Mouse (Mus musculus) Patski (cell line): ENCODE data around the gene Scube1. TPM values are rescaled to one million over a fixed set of nuclear protein-coding genes. Genes with fewer than 3 reads are reported as not detected.

Source experiments
- ATAC-seq: fragments of 100-300 bp; one replicate; pipeline ENCODE4 v1.8.0; 2021
- CTCF ChIA-PET: fragments of 350-600 bp; sonication (Branson Sonifier 250); formaldehyde crosslinking; loops from one replicate; lab custom pipeline; 2022; ENCODE audit warnings: inconsistent platforms; lab: Charles Lee
- POLR2A ChIA-PET: fragments of 350-600 bp; sonication (Branson Sonifier 250); formaldehyde crosslinking; loops from one replicate; lab custom pipeline; 2022; ENCODE audit warnings: antibody characterized with exemption, inconsistent platforms; lab: Charles Lee
- DNase-seq: peaks from one replicate; pipeline ENCODE4 v3.0.0-alpha.2; 2011; ENCODE audit warnings: low read depth, low spot score
- H3K27me3 ChIP-seq: fragments of 371-371 bp; one replicate; pipeline ENCODE4 v1.5.1; 2021
- CTCF ChIP-seq: fragments of 100-300 bp; IDR thresholded peaks from one replicate; pipeline ENCODE4 v1.5.1; 2021
- in situ Hi-C: fragments of 300-500 bp; cut with MboI; formaldehyde crosslinking; loops from 3 replicates; pipeline ENCODE4 v1.11.1; 2018; ENCODE audit warnings: low pct_unique_long_range_greater_than_20kb, mixed read lengths
- polyA plus RNA-seq: library from polyadenylated mRNA; unstranded; gene quantifications from one replicate; pipeline ENCODE4 v1.2.3, GENCODE M21; 2021

Scube1 gene
- polyA plus RNA-seq, 1 experiment from 2014 or later, result 0.71 TPM

DNA sequence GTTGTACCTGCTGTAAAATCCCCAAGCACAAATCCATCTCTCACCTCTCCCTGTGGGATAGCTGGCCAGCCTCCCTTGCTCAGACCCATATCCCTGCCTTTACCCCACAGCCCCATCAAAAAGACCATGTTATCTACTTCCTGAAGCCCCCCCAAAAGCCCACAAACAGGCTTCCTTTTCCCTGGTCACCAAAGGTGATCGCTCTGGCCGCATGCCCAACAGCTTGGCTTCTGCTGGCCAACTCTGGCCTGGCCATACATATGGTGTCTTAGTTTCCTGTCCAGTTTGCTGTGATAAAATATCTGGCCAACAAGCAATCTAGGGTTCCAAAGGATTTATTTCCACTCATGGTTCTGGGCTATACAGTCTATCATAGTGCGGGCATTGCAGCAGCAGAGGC lies 38.9 kb downstream of the Scube1 start:
- DNase-seq (no peak), ATAC-seq (no peak)
- in situ Hi-C loops, result no loop called here
- CTCF ChIA-PET, result no interaction called here
- POLR2A ChIA-PET, result no interaction called here
- H3K27me3 ChIP-seq, result peaks cover 7% of the 10 kb centered on the region
- TF ChIP-seq CTCF, result no peak

DNA sequence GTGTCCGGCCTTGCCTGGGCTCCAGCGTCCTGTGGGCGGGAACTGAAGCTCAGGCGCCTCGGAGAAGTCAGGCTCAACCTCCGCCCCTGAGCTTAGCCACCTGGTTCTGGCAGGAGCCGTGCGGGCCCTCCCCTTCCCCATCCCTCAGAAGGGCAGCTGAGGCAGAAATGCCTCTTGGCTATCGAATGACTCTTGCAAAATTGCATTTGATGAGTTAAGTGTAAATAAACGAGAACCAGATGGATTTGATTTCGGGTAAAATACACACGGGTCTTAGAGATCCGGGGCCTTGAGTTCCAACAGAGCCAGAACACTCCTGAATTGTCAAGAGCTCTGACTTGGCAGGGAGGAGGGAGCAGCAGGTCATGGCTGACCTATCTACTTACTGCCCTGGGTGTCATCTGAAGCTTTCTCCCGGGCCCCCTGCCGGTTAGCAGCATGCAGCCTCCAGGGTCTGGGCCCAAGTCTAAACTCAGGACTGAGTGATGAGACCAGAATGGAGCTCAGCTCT lies 41.7 kb downstream of the Scube1 start:
- ChIA-PET CTCF (no interaction called here), POLR2A (no interaction called here)
- in situ Hi-C loops, result no loop called here
- ATAC-seq (no peak), DNase-seq (no peak)
- no peak for TF ChIP-seq CTCF
- peaks cover 23% of the 10 kb centered on the region for H3K27me3 ChIP-seq

DNA sequence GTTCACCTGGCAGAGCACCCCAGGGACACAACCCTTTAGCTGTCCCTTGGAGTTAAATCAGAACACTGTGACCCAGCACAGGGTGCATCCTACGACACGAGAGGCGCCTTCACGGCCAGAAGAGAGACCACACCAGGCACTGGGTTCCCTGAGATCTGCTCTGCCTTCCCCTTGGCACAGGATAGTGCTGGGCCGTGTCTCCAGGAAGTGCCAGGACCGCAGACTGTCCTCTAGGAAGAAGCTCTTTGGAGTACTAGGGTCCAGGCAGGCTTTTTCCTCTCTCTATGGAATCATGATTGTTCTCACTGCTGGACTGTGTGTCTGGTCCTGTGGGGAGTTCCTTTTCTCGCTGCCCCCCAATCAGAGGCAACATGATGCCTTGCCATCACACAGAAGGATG lies 44.5 kb downstream of the Scube1 start:
- TF ChIP-seq CTCF, result no peak
- no peak for ATAC-seq
- ChIA-PET CTCF (no interaction called here), POLR2A (no interaction called here)
- DNase-seq, result no peak
- in situ Hi-C loops, result no loop called here
- peaks cover 33% of the 10 kb centered on the region for H3K27me3 ChIP-seq

DNA sequence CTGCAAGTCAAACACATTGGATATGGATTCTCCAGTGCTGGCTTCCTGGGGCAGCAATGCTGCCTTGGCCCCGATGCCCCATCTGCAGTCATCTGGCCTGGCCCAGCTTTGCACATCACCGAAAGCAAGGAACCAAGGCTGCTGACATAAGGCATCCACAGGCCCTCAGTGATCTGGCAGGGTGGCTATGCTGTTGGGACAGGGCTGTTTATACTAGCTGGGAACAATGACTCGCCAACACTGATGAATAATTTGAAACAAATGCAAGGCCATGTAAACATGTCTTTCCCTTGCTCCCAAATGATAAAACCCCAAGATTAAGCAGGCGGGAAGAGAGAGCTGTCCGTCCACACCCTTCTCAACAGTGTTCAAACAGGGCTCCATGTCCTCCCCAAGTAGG lies 45.1 kb downstream of the Scube1 start:
- CTCF ChIA-PET, result no interaction called here
- TF ChIP-seq CTCF, result no peak
- no peak for DNase-seq
- POLR2A ChIA-PET, result no interaction called here
- peaks cover 34% of the 10 kb centered on the region for H3K27me3 ChIP-seq
- no peak for ATAC-seq
- in situ Hi-C loops, result no loop called here

- ATAC-seq, result no peak
Measured at GRCm38 (mm10) chr15:83678606-83679005, 46.2 kb downstream of the Scube1 start.

GRCm38 (mm10) chr15:83678089-83678488 lies 46.7 kb downstream of the Scube1 start:
- POLR2A ChIA-PET, result no interaction called here
- in situ Hi-C loops, result no loop called here
- CTCF ChIA-PET, result no interaction called here
- ATAC-seq, result no peak
- no peak for TF ChIP-seq CTCF
- DNase-seq, result no peak
- H3K27me3 ChIP-seq, result peaks cover 27% of the 10 kb centered on the region

More at GRCm38 (mm10) chr15:83678606-83679005, 46.2 kb downstream of the Scube1 start:
- peaks cover 31% of the 10 kb centered on the region for H3K27me3 ChIP-seq
- DNase-seq, result no peak
- ChIA-PET CTCF (no interaction called here), POLR2A (interaction anchor here (0.7 kb wide), 1 partner anchor 35 kb away, joined by 3 read pairs; no protein-coding TSS in a partner anchor)
- no peak for TF ChIP-seq CTCF
- in situ Hi-C loops, result no loop called here

DNA sequence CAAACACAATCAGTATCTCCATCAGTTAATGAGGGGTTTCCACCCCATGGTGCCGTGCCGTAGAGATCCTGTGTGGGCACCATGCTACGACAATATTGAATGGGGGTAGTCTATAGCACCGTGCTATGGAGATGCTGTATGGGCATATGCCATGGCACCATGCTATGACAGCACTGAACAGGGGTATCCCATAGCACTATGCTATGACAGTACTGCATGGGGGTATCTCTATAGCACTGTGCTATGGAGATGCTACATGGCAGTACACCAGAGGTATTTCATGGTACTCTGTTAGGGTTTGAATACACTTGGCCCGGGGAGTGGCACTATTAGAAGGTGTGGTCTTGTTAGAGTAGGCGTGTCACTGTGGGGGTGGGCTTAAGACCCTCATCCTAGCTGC lies 47.7 kb downstream of the Scube1 start:
- DNase-seq (no peak), ATAC-seq (no peak)
- in situ Hi-C loops, result no loop called here
- ChIA-PET CTCF (no interaction called here), POLR2A (no interaction called here)
- no peak for TF ChIP-seq CTCF
- peaks cover 27% of the 10 kb centered on the region for H3K27me3 ChIP-seq

DNA sequence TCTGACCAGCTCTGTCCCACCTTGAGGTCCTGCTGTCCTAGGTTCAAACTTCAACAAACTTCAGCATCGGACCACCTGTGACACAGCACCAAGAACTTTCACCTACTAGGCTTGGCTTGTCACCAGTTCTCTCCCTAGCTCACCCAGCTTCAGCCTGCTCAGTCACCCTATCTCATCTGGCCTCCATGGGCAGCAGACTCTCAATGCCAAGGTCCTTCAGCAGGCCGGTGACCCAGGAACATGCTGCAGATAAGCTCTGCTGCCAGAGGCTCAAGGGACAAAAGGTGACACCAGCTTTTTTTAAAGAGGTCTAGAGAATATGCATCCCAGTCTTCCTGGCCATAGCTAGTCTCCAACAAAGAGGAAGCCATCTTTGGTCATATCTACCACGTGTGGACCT lies 48.5 kb downstream of the Scube1 start:
- in situ Hi-C loops, result no loop called here
- TF ChIP-seq CTCF, result no peak
- no peak for DNase-seq
- POLR2A ChIA-PET, result no interaction called here
- peaks cover 27% of the 10 kb centered on the region for H3K27me3 ChIP-seq
- CTCF ChIA-PET, result no interaction called here
- no peak for ATAC-seq

DNA sequence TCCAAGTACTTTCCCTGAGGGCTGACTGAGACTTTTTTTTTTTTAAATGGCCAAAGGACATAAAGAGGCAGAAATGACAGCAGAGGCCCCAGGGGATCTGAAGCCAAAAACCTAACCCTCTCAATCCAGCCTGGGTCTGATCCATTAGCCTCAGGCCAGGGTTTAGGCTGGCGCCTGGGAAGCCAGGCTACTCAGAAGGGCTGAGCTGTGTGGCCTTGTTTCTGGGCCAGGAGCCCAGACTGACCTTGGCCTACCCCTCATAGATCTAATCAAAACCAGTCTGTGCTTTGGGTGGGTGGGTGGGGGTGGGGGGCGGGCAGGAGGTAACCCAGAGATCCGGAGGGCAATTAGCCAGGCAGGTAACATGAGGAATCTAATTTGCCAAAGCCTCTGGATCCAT lies 51.2 kb downstream of the Scube1 start:
- CTCF ChIA-PET, result no interaction called here

DNA sequence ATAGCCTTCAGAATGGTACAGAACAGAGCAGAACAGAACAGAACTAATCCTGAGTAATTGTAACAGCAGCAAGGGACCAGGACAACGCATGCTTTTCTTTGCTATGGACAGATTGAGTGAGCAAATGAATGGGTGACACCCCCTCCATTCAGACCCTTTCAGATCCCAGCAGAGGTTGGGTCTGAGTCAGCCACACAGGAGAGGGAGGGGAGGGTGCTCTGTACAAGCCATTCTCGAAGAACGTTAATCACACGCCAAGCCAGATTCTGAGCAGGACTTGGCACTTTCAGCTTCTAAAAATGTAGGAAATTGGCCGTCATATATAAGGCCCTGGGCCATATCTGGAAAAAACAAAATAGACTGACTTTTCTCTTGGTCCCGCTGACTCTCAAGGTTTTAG lies 57.3 kb downstream of the Scube1 start:
- ATAC-seq, result no peak
- POLR2A ChIA-PET, result no interaction called here
- no peak for DNase-seq
- H3K27me3 ChIP-seq, result peaks cover 22% of the 10 kb centered on the region
- CTCF ChIA-PET, result no interaction called here
- in situ Hi-C loops, result loop anchor here (10.0 kb wide), 1 partner anchor 87 kb away; no protein-coding TSS in a partner anchor
- TF ChIP-seq CTCF, result no peak

More for the DNA sequence above, 51.2 kb downstream of the Scube1 start:
- peaks cover 14% of the 10 kb centered on the region for H3K27me3 ChIP-seq
- in situ Hi-C loops, result no loop called here
- ATAC-seq (no peak), DNase-seq (no peak)
- TF ChIP-seq CTCF, result no peak
- POLR2A ChIA-PET, result no interaction called here

DNA sequence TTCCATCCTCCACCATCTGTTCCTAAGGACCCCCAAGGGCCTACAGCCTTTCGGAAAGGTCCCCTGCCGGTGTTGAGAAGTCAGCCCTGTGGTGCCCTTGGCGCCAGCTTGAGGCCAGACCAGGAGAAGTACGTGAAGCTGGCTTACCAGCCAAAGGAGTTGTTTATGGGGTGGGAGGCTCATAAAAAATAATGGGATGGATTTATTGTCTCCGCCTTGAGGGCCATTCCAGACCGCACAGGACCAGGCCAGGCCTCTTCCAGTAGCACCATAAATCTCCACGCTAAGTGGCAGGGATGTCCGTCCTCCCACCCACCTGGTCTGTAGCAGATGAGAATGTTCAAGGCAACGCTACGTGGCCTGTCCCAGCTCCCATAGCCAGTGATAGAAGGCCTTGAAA lies 58.4 kb downstream of the Scube1 start:
- in situ Hi-C loops, result loop anchor here (10.0 kb wide), 1 partner anchor 88 kb away; no protein-coding TSS in a partner anchor
- DNase-seq (no peak), ATAC-seq (no peak)
- ChIA-PET CTCF (no interaction called here), POLR2A (interaction anchor here (0.6 kb wide), 1 partner anchor 45 kb away, joined by 3 read pairs; no protein-coding TSS in a partner anchor)
- no peak for TF ChIP-seq CTCF
- peaks cover 22% of the 10 kb centered on the region for H3K27me3 ChIP-seq

GRCm38 (mm10) chr15:83665993-83666392 lies 58.8 kb downstream of the Scube1 start:
- in situ Hi-C loops, result loop anchor here (10.0 kb wide), 1 partner anchor 89 kb away; no protein-coding TSS in a partner anchor
- no peak for TF ChIP-seq CTCF
- H3K27me3 ChIP-seq, result peaks cover 25% of the 10 kb centered on the region
- no peak for ATAC-seq
- POLR2A ChIA-PET, result interaction anchor here (0.6 kb wide), 1 partner anchor 46 kb away, joined by 3 read pairs; no protein-coding TSS in a partner anchor
- no peak for DNase-seq
- CTCF ChIA-PET, result no interaction called here
